Mouse (Mus musculus) left cerebral cortex, postnatal 4 days (tissue): ENCODE data around the gene Dkkl1. TPM values are rescaled to one million over a fixed set of nuclear protein-coding genes. Genes with fewer than 3 reads are reported as not detected.
A peak's percentile ranks its signal among the peaks of the same experiment; 100 is the strongest.

Experiments
- DNase-seq: peaks from one replicate; pipeline ENCODE4 v3.0.0-alpha.2; 2022
- intact Hi-C: fragments of 180-260 bp; cut with DNase I; formaldehyde crosslinking; loops from one replicate; pipeline ENCODE4 v1.15.1; 2025
- total RNA-seq, 2 experiments: library from RNA; stranded (reverse); gene quantifications; 2 replicates each; pipeline ENCODE4 v1.2.3; 2021

The Dkkl1 gene
- total RNA-seq, 2 experiments from 2014 or later = 14.5 to 18.3 TPM

DNA sequence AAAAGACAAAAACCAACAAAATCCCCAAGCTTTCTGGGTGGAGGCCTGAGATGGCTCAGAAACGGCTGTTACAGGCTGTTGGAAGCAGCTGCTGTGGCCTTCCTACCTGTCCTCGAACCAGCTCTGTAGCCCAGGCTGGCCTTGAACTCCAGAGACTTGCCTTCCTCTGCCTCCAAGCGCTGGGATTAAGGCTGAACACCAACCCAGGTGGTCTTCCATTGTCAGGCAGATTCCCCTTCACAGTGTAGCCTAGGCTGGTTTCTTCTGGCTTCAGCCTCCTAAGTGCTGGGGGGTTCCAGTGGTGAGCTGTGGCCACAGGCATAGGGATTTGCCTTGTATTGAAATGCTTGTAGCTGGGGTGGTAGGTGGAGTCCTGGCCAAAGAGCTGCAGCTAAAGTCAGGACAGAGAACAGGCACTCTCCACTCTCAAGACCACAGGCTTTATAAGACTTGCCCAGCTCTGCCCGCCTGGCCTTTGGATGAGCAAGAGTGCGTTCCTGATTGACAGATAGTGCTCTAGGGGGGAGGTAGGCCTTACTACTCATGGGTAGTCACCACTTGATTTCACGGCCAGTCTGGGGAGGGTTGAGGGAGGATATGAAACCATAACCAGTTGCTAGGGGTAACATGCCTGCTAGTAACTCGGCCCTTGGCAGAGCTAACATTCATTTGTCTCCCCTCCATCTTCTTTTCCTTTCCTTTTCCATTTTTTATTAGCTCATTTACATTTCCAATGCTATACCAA is 17.7 kb upstream of the Dkkl1 start:
- intact Hi-C loops = no loop called here
- no peak for DNase-seq

DNA sequence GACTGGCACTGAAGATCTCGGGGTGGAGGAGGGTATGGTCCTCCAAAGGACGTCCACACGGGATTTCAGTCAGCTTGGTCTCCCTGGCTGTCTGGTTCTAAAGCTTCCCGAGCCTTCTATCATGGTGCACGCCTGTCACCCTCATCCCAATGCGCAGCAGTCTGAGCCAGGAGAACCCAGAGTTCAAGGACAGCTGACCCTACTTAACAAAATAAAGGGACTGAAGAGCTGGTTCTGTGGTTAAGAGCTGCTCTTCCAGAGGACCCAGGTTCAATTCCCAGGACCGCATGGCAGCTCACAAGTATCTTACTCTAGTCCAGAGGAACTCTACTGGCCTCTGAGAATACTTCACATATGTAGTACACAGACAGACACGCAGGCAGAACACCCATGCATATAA is 17.1 kb upstream of the Dkkl1 start:
- no peak for DNase-seq
- intact Hi-C loops = no loop called here

GRCm38 (mm10) chr7:45228548-45228947 is 16.6 kb upstream of the Dkkl1 start:
- no peak for DNase-seq
- intact Hi-C loops = no loop called here

- intact Hi-C loops = no loop called here
- DNase-seq = no peak
These were observed 14.5 kb upstream of the Dkkl1 start for GRCm38 (mm10) chr7:45226421-45226820.

GRCm38 (mm10) chr7:45224826-45225225 is 12.9 kb upstream of the Dkkl1 start:
- DNase-seq = no peak
- intact Hi-C loops = no loop called here

GRCm38 (mm10) chr7:45221680-45222079 is 9.7 kb upstream of the Dkkl1 start:
- intact Hi-C loops = no loop called here
- no peak for DNase-seq

DNA sequence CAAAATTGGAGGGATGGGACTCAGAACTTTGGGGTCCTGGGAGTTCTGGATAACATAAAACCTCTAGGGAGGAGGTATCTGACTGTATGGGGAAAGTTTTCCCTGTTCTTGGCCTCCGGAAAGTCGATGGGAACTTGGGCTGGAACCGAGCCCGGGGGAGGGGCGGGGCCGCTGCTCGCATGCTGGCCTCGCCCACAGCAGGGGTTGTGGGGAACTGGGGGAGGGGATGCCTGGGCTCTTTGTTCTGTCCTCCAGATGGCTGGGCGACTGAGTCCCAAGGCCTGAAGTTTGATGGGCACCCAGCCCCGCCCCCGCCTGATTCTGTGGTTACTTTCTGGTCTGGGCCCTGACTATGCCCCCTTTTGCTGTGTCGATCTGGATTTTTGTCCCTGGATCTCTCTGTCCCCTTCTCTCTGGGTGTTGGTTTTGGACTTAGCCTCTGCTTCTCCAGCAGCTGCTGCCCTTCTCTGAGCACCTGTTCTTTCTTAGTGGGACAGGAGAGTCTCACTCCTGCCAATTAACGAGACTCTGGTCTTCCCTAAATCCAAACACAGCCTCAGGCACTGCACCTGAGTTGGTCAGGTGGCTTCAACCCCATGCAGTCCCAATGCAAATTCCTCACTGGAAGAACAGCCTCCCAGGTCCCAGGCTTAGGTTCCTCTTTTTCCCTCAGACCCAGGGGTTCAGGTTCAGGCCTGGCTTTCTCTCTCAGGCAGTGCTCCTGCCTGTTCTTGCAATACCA is 4.7 kb upstream of the Dkkl1 start:
- DNase-seq = peak; percentile 97
- intact Hi-C loops = no loop called here

GRCm38 (mm10) chr7:45215673-45216441 is 3.9 kb upstream of the Dkkl1 start, which contains the start of gene Tead2:
TSS of gene Tead2 (plus strand) at chr7:45215753.
- peak; percentile 60 for DNase-seq
- intact Hi-C loops = no loop called here

- DNase-seq = no peak
- intact Hi-C loops = no loop called here
These were observed 1.8 kb upstream of the Dkkl1 start for GRCm38 (mm10) chr7:45213708-45214107.

DNA sequence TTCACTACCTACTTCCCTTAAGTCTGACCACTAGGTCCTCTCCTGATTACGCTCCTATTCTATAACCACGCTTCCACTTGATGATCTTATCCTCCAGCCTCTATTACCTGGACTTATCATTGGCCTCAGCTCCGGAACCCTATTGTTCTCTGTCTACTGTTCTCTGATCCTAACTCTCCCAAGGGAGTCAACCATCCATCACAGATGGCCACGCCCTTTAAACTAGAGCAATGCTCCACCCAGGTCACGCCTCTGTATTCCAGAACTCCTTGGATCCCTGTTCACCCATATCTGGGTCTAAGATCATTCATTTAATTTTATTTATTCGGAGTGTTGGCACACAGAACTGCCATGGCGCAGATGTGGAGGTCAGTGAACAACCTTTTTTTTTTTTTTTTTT is 409 bp upstream of the Dkkl1 start:
- intact Hi-C loops = no loop called here
- DNase-seq = no peak

DNA sequence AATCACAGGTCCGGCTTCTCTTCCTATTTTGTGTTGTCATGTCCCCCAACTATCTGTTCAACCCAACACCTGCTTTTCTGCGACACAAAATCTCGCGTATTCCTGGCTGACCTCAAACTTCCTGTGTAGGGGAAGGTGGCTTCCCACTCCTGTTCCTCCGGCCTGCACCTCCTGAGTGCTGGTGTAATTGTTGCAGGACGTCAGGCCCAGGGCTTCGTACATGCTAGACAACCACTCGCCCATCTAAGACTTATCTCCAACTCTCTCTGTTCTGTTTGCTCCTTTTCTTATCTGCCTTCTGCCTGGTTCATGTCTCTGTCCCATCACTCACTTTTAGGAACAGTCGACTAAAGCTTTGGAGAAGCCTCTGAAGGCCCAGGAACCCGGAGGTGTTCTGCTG is 877 bp downstream of the Dkkl1 start:
- intact Hi-C loops = no loop called here

GRCm38 (mm10) chr7:45208260-45208659 is 3.7 kb downstream of the Dkkl1 start:
- no peak for DNase-seq
- intact Hi-C loops = no loop called here

More for the DNA sequence above, 877 bp downstream of the Dkkl1 start:
- DNase-seq = no peak

DNA sequence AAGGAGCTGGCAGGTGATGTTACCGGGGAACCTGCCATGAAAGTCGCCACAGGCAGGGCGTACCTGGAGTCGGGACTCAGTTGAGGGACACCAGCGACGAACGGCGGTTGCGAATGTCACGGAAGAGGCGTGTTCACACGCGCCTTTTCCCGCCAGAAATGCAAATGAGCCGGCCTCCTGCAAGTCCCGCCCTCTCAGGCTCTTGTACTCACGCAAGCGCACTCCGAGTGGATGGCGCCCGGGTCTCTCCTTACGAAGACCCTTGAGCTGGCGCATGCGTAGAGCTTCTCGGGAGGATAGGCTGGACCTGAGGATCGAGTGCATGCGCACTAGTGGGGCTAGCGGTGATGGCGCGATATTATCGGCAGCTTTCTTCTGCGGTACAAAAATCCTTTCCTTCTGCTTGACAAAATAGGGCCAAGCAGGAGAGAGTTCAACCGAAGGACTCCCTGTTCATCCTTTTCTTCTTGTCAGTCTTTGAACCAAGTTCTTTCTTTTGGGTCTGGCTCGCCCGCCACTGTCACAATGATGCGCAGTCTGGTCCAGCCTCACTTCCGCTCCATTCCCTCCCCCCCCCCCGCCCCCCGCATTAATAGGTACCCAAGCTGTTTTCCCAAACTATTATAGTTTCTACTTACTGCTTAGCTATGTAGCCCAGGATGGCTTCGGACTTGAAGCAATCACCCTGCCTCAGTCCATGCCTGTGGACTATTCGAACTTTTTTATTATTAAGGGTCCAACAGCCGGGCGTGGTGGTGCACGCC is 7.4 kb downstream of the Dkkl1 start, which contains the start of gene Ccdc155:
TSS of gene Ccdc155 (minus strand) at position 513 of the 764 bp plus-strand sequence.
- intact Hi-C loops = no loop called here

DNA sequence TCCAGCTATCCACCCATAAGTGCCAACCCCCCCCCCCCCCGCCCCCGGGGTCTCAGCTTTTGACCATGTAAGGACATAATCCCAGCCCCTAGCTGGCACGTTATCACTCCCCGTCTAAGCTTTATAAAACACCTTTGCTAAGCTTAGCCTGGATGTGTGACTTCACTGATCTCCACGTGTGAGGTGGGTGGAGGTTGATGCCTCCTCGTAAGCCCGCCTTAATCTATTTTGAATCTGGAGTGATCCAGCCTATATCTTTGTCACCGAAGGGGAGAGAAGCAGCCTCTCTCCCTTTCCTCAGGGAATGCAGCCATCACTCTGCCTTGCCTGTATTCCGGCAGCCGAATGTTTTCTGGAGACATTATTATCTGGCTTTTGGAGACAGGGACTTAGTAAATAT is 9.3 kb downstream of the Dkkl1 start:
- intact Hi-C loops = no loop called here
- DNase-seq = no peak

More for the DNA sequence above, 7.4 kb downstream of the Dkkl1 start, which contains the start of gene Ccdc155:
- DNase-seq = peak; percentile 98

GRCm38 (mm10) chr7:45198961-45199360 is 13.0 kb downstream of the Dkkl1 start:
- no peak for DNase-seq
- intact Hi-C loops = no loop called here

GRCm38 (mm10) chr7:45198435-45198834 is 13.5 kb downstream of the Dkkl1 start:
- DNase-seq = peak; percentile 90
- intact Hi-C loops = no loop called here

- DNase-seq = no peak
- intact Hi-C loops = no loop called here
These were observed 15.0 kb downstream of the Dkkl1 start for GRCm38 (mm10) chr7:45196994-45197393.

GRCm38 (mm10) chr7:45196176-45196535 is 15.8 kb downstream of the Dkkl1 start:
- intact Hi-C loops = no loop called here
- no peak for DNase-seq

- no peak for DNase-seq
- intact Hi-C loops = no loop called here
These were observed 16.4 kb downstream of the Dkkl1 start for GRCm38 (mm10) chr7:45195341-45196175.
